Mouse (Mus musculus): ENCODE measurements around the gene Il4.

Gene Il4

GRCm38 (mm10) chr11:53618619-53619198 lies at the start of gene Il4:
Gene Il4, minus strand, starts transcription at chr11:53618669.
- DNase-seq = no peak

DNA sequence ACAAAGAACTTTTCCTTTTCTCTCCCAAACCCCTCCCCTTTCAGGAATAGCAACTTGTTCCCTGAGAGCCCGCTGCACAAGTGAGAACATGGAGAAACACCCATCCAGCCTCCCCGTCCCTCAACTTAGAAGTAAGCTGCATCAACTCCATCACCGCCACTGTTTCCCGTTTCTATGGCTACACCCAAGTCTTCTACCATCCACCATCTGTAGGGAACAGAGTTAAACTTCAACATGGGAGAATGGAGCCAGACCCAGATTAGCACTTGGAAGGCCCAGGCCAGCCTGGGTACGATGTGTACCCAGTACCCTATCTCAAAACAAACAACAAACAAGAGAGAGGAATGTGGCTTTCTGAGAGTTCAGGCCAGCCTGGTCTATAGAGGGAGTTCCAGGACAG lies 45.6 kb upstream of the Il4 start:
- no peak for DNase-seq

- DNase-seq = no peak
These were observed 44.6 kb upstream of the Il4 start for GRCm38 (mm10) chr11:53662794-53663674.

DNA sequence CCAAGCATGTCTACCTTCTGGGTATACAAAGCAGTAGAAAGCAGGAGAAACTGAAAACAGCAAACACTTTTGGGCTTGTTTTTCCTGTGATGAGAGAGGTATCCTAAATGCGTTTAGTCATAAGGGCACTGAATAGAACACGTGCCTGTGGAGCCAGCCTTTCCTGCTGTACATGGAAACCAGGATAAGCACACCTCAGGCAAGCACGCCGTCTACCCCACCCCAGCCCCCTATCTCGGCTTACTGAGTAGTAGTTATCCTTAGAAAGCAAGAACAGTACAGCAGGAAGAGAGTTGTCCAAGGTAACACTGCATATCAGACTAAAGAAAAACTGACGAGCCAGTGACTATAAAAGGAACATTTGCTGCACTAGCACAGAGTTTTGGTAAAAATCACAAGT lies 39.4 kb upstream of the Il4 start:
- DNase-seq = no peak

- no peak for DNase-seq
These were observed 38.9 kb upstream of the Il4 start for GRCm38 (mm10) chr11:53657381-53657780.

GRCm38 (mm10) chr11:53656558-53657202 lies 38.2 kb upstream of the Il4 start:
- DNase-seq = no peak

DNA sequence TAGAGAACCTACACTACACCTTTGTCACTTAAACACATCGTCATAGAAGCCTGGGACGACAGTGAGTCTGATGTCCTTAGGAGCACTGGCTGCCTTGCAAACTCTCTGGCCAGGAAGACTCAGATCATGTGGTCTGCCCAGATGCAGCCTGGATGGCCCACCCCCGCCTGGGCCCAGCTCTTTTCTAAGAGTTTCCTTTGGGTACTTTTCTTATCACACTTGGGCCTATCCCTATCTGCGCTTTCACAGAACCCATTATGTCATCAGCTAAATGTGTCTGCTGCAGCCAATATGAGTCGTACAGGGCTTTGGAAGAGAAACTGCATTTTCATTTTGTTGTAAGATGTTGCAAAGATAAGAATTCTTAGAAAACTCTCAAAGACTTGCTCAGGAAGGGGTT lies 36.6 kb upstream of the Il4 start:
- DNase-seq = no peak

DNA sequence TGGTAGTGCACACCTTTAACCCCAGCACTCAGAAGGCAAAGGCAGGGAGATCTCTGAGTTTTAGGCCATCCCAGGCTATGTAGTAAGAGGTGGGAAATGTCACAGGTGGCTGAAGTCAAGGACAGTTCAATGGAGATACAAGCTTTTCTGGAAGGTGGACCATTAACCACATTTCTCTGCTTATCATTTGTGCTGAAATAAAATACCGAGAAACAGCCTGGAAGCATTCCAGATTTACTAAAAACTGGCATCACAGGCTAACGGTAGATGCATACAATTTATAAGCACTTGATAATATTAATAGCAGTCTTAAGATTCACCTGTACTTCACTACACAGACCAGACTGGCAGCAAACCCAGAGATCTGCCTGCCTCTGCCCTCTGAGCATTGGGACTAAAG lies 34.0 kb upstream of the Il4 start:
- no peak for DNase-seq

- DNase-seq = no peak
These were observed 33.0 kb upstream of the Il4 start for GRCm38 (mm10) chr11:53651441-53651840.

- no peak for DNase-seq
These were observed 25.5 kb upstream of the Il4 start for GRCm38 (mm10) chr11:53644017-53644416.

GRCm38 (mm10) chr11:53642744-53643279 lies 24.3 kb upstream of the Il4 start:
- peak; percentile 17 to 28 for DNase-seq

- DNase-seq = no peak
These were observed 19.4 kb upstream of the Il4 start for GRCm38 (mm10) chr11:53637803-53638260.

GRCm38 (mm10) chr11:53637046-53637802 lies 18.8 kb upstream of the Il4 start:
- no peak for DNase-seq

DNA sequence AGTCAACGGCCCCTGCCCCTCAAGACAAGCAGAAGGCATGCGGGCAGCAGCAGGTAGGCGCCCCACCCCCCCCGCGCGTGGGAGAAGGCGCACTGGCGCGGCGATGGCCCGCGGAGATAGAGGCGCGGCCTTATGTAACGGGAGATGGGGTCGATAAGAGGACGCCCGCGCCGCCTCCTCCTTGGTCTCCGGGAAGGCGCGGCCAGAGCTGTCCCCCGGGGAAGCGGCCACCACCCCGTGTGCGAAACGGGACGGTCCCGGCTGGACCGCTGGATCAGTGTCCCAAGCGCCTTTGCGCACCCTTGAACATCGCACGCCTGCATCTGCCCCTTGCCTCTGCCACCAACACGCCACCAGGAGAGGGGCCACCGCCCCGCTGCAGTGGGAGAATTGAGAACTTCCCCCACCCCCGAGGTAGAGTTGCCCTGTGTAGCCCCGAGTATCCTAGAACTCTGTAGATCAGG lies 17.7 kb upstream of the Il4 start:
- no peak for DNase-seq

GRCm38 (mm10) chr11:53635590-53636182 lies 17.2 kb upstream of the Il4 start:
- DNase-seq = no peak

GRCm38 (mm10) chr11:53634556-53634955 lies 16.1 kb upstream of the Il4 start, which contains the start of gene Il13:
Gene Il13, minus strand, starts transcription at chr11:53634702.
- no peak for DNase-seq

DNA sequence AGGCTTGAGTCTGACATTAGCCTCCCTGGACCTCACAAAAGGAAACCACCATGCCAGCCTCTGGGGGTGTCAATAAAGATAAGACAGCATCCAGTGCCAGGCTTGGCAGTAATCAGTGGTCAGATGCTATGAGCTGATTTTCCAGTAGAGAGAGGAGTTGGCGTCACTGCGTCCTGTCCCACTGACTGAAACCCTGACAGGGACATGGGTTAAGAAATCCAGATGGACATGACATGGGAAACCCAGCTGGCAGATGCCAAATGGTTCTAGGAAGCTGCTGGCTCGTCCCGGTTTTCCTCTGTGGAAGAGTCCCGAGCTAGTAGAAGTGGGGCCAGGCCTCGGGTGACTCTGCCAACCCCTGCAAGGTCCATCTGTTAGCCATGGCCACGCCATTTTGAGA lies 15.2 kb upstream of the Il4 start:
- DNase-seq = no peak

DNA sequence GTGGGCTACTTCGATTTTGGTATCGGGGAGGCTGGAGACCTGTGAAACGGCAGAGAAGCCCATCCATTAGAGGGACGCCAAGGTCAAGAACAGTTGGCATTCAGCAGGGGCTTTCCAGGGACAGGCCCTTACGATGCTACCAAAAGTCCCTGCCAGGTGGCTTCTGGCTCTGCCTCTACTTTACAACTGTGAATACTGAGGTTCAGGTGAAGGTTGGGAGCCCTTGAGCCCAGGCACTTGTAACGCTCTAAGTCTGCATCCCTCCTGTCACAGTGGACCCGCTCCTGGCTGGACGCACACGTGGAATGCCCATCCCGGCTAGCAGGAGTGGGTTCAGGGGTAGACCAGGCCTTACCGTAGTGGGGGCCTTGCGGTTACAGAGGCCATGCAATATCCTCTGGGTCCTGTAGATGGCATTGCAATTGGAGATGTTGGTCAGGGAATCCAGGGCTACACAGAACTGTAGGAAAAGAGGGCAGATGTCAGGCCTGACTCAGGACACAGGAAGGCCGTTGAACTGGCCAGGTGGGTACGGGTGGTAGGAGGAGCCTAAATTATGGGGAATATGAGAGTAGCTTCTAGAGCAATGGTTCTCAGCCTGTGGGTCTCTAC lies 13.8 kb upstream of the Il4 start:
- no peak for DNase-seq

DNA sequence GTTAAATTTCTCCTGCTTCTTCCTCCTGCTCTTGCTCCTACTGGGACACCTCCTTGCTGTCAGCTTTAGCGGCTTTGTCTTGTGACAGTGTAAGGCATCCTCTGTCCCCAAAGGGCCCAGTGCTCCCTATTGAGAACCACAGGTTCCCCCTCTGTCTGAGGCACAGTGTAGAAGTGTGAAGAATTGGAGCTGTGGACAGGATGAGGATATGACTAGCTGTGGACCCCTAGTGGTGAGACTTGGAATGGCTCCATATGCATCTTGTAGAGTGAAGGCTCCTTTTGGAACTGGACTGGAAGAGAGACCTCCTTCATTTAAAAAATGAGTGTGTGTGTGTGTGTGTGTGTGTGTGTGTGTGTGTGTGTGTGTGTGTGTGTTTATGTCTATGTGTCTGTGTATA lies 9.4 kb upstream of the Il4 start:
- DNase-seq = peak; percentile 73 to 78

GRCm38 (mm10) chr11:53626802-53627373 lies 8.4 kb upstream of the Il4 start:
- no peak for DNase-seq

DNA sequence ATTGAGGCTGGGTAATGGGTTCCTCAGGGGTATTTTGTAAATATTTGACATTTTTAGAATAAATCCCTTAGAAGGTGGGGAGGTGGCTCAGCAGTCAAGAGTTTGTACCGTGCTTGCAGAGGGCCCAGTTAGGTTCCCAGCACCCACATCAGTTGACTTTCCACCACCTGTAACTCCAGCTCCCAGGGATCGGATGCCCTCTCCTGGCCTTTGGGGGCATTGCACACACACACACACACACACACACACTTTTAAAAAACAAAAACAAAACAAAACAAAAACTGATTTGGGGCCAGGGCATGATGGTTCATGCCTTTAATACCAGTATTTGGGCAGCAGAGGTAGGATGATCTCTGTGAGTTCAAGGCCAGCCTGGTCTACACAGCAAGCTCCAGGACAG lies 5.7 kb upstream of the Il4 start:
- DNase-seq = no peak

Data from B cell, adult 2 months (primary cell).